Mouse (Mus musculus): ENCODE data around the gene 4930438A08Rik. TPM values are rescaled to one million over a fixed set of nuclear protein-coding genes. Genes with fewer than 3 reads are reported as not detected.

The 4930438A08Rik gene
- polyA plus RNA-seq, 1 experiment from 2014 or later = not detected

GRCm38 (mm10) chr11:58263516-58263915 lies 11.1 kb upstream of the 4930438A08Rik start:
- Histone ChIP-seq H3K4me3 (ENCODE audit: low read length) (no peak overlapping the region), H3K9me3 (ENCODE audit: control insufficient read depth, low read length) (no peaks in the 10 kb centered on the region), H3K4me2 (ENCODE audit: low read depth, low read length) (no peak overlapping the region), H3K27me3 (replicated peaks; ENCODE audit: control insufficient read depth, insufficient read depth, low read length) (no peaks in the 10 kb centered on the region), H3K36me3 (ENCODE audit: control insufficient read depth, insufficient read depth, low read length) (no peaks in the 10 kb centered on the region), H3K4me1 (ENCODE audit: control insufficient read depth, insufficient read depth, low read length) (no peaks in the 10 kb centered on the region), H3K27ac (ENCODE audit: low read length) (no peak overlapping the region), H3K9ac (ENCODE audit: low read depth, low read length) (no peak overlapping the region)
- ATAC-seq = no peak
- 82% methylated on average over 2 of the region's 2 CpGs for WGBS

GRCm38 (mm10) chr11:58264546-58264945 lies 10.1 kb upstream of the 4930438A08Rik start:
- H3K9ac ChIP-seq (ENCODE audit: low read depth, low read length) = no peak overlapping the region
- H3K36me3 ChIP-seq (ENCODE audit: control insufficient read depth, insufficient read depth, low read length) = no peaks in the 10 kb centered on the region
- H3K4me3 ChIP-seq (ENCODE audit: low read length) = no peak overlapping the region
- no peaks in the 10 kb centered on the region for H3K9me3 ChIP-seq (ENCODE audit: control insufficient read depth, low read length)
- no peak overlapping the region for H3K27ac ChIP-seq (ENCODE audit: low read length)
- no peak for ATAC-seq
- no peaks in the 10 kb centered on the region for H3K27me3 ChIP-seq (replicated peaks; ENCODE audit: control insufficient read depth, insufficient read depth, low read length)
- H3K4me2 ChIP-seq (ENCODE audit: low read depth, low read length) = no peak overlapping the region
- no peaks in the 10 kb centered on the region for H3K4me1 ChIP-seq (ENCODE audit: control insufficient read depth, insufficient read depth, low read length)
- 83% methylated on average over 9 of the region's 9 CpGs for WGBS

DNA sequence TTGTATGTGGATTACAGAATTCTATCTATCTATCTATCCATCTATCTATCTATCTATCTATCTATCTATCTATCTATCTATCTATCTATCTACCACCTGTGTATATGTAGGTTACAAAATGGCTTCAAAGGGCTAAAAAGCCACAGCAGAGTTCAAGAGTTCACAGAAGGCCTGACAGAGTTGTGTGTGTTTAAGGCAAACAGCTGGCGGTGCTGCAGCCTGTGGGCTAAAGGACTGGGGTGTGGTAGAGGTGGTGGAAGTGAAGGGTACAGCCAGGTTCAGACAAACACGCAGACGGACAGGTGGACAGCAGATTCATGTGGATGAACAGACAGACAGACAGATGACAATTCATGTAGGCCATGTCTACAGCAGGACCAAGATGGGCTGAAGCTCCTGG lies 6.3 kb upstream of the 4930438A08Rik start:
- H3K4me3 ChIP-seq (ENCODE audit: low read length) = no peak overlapping the region
- no peak for ATAC-seq

GRCm38 (mm10) chr11:58275756-58276155 lies 1.2 kb downstream of the 4930438A08Rik start:
- no peaks in the 10 kb centered on the region for H3K36me3 ChIP-seq (ENCODE audit: control insufficient read depth, insufficient read depth, low read length)
- H3K27me3 ChIP-seq (replicated peaks; ENCODE audit: control insufficient read depth, insufficient read depth, low read length) = no peaks in the 10 kb centered on the region
- no peaks in the 10 kb centered on the region for H3K4me1 ChIP-seq (ENCODE audit: control insufficient read depth, insufficient read depth, low read length)
- H3K4me3 ChIP-seq (ENCODE audit: low read length) = no peak overlapping the region
- H3K9me3 ChIP-seq (ENCODE audit: control insufficient read depth, low read length) = no peaks in the 10 kb centered on the region
- ATAC-seq = no peak
- 72% methylated on average over 4 of the region's 4 CpGs for whole genome bisulfite sequencing
- no peak overlapping the region for H3K27ac ChIP-seq (ENCODE audit: low read length)
- H3K4me2 ChIP-seq (ENCODE audit: low read depth, low read length) = no peak overlapping the region
- no peak overlapping the region for H3K9ac ChIP-seq (ENCODE audit: low read depth, low read length)

More for the DNA sequence above, 6.3 kb upstream of the 4930438A08Rik start:
- Histone ChIP-seq H3K9me3 (ENCODE audit: control insufficient read depth, low read length) (no peaks in the 10 kb centered on the region), H3K27ac (ENCODE audit: low read length) (no peak overlapping the region), H3K4me2 (ENCODE audit: low read depth, low read length) (no peak overlapping the region), H3K36me3 (ENCODE audit: control insufficient read depth, insufficient read depth, low read length) (no peaks in the 10 kb centered on the region), H3K9ac (ENCODE audit: low read depth, low read length) (no peak overlapping the region), H3K4me1 (ENCODE audit: control insufficient read depth, insufficient read depth, low read length) (no peaks in the 10 kb centered on the region), H3K27me3 (replicated peaks; ENCODE audit: control insufficient read depth, insufficient read depth, low read length) (no peaks in the 10 kb centered on the region)
- 77% methylated on average over 3 of the region's 3 CpGs for WGBS

DNA sequence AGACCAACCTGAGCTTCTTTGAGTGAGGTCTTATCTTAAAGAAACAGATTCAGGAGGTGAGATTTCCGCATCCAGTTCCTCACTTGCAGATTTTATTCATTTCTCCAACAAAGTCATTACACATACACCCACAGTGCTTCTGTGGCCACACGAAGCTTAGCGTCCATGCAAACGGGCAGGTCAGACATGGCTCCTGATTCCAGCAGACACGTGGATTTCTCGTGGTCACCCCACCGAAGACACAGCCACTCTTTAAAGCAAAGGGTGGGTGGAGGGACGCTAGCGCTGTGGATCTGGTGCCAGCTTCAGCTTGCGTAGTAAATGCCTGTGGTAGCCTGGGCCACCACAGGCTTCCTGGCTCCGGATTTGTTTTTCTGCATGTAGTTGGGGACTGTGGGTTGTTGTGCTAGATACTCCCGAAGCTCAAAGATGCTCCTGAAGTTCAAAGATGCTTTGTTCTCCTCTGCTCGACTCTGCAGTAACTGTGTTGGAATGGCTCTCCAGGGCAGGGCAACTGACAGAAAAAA lies 7.4 kb downstream of the 4930438A08Rik start:
- Histone ChIP-seq H3K27me3 (replicated peaks; ENCODE audit: control insufficient read depth, insufficient read depth, low read length) (0 out of 2 replicates have a peak, but pooled peaks cover 4% of the 10 kb centered on the region), H3K4me1 (ENCODE audit: control insufficient read depth, insufficient read depth, low read length) (no peaks in the 10 kb centered on the region), H3K4me3 (ENCODE audit: low read length) (no peak overlapping the region), H3K36me3 (ENCODE audit: control insufficient read depth, insufficient read depth, low read length) (no peaks in the 10 kb centered on the region), H3K9me3 (ENCODE audit: control insufficient read depth, low read length) (no peaks in the 10 kb centered on the region), H3K9ac (ENCODE audit: low read depth, low read length) (no peak overlapping the region), H3K4me2 (ENCODE audit: low read depth, low read length) (no peak overlapping the region), H3K27ac (ENCODE audit: low read length) (no peak overlapping the region)
- WGBS = 84% methylated on average over 13 of the region's 13 CpGs
- ATAC-seq = no peak

GRCm38 (mm10) chr11:58282518-58282917 lies 7.9 kb downstream of the 4930438A08Rik start:
- Histone ChIP-seq H3K4me3 (ENCODE audit: low read length) (no peak overlapping the region), H3K9ac (ENCODE audit: low read depth, low read length) (no peak overlapping the region), H3K27ac (ENCODE audit: low read length) (no peak overlapping the region), H3K27me3 (replicated peaks; ENCODE audit: control insufficient read depth, insufficient read depth, low read length) (0 out of 2 replicates have a peak, but pooled peaks cover 4% of the 10 kb centered on the region), H3K4me2 (ENCODE audit: low read depth, low read length) (no peak overlapping the region), H3K9me3 (ENCODE audit: control insufficient read depth, low read length) (no peaks in the 10 kb centered on the region), H3K4me1 (ENCODE audit: control insufficient read depth, insufficient read depth, low read length) (no peaks in the 10 kb centered on the region), H3K36me3 (ENCODE audit: control insufficient read depth, insufficient read depth, low read length) (no peaks in the 10 kb centered on the region)
- 83% methylated on average over 5 of the region's 5 CpGs for WGBS
- ATAC-seq = no peak

GRCm38 (mm10) chr11:58289992-58290682 lies 15.5 kb downstream of the 4930438A08Rik start:
- Histone ChIP-seq H3K4me1 (ENCODE audit: control insufficient read depth, insufficient read depth, low read length) (no peaks in the 10 kb centered on the region), H3K4me2 (ENCODE audit: low read depth, low read length) (no peak overlapping the region), H3K9me3 (ENCODE audit: control insufficient read depth, low read length) (no peaks in the 10 kb centered on the region), H3K36me3 (ENCODE audit: control insufficient read depth, insufficient read depth, low read length) (no peaks in the 10 kb centered on the region), H3K27me3 (replicated peaks; ENCODE audit: control insufficient read depth, insufficient read depth, low read length) (0 out of 2 replicates have a peak, but pooled peaks cover 4% of the 10 kb centered on the region), H3K27ac (ENCODE audit: low read length) (no peak overlapping the region), H3K9ac (ENCODE audit: low read depth, low read length) (no peak overlapping the region), H3K4me3 (ENCODE audit: low read length) (no peak overlapping the region)
- no peak for ATAC-seq
- 70% methylated on average over 9 of the region's 9 CpGs for WGBS

GRCm38 (mm10) chr11:58290812-58291211 lies 16.2 kb downstream of the 4930438A08Rik start:
- no peaks in the 10 kb centered on the region for H3K4me1 ChIP-seq (ENCODE audit: control insufficient read depth, insufficient read depth, low read length)
- H3K27ac ChIP-seq (ENCODE audit: low read length) = no peak overlapping the region
- no peaks in the 10 kb centered on the region for H3K9me3 ChIP-seq (ENCODE audit: control insufficient read depth, low read length)
- no peak overlapping the region for H3K4me3 ChIP-seq (ENCODE audit: low read length)
- no peak overlapping the region for H3K9ac ChIP-seq (ENCODE audit: low read depth, low read length)
- 89% methylated on average over 4 of the region's 4 CpGs for WGBS
- 0 out of 2 replicates have a peak, but pooled peaks cover 3% of the 10 kb centered on the region for H3K27me3 ChIP-seq (replicated peaks; ENCODE audit: control insufficient read depth, insufficient read depth, low read length)
- no peaks in the 10 kb centered on the region for H3K36me3 ChIP-seq (ENCODE audit: control insufficient read depth, insufficient read depth, low read length)
- H3K4me2 ChIP-seq (ENCODE audit: low read depth, low read length) = no peak overlapping the region
- ATAC-seq = no peak

- H3K36me3 ChIP-seq (ENCODE audit: control insufficient read depth, insufficient read depth, low read length) = no peaks in the 10 kb centered on the region
- no peak overlapping the region for H3K4me2 ChIP-seq (ENCODE audit: low read depth, low read length)
- H3K9me3 ChIP-seq (ENCODE audit: control insufficient read depth, low read length) = no peaks in the 10 kb centered on the region
- H3K4me1 ChIP-seq (ENCODE audit: control insufficient read depth, insufficient read depth, low read length) = no peaks in the 10 kb centered on the region
- no peak overlapping the region for H3K27ac ChIP-seq (ENCODE audit: low read length)
- no peak overlapping the region for H3K9ac ChIP-seq (ENCODE audit: low read depth, low read length)
- H3K4me3 ChIP-seq (ENCODE audit: low read length) = no peak overlapping the region
- WGBS = 46% methylated on average over 4 of the region's 4 CpGs
- no peaks in the 10 kb centered on the region for H3K27me3 ChIP-seq (replicated peaks; ENCODE audit: control insufficient read depth, insufficient read depth, low read length)
- ATAC-seq = no peak
These were observed 18.2 kb downstream of the 4930438A08Rik start for GRCm38 (mm10) chr11:58292791-58293190.
